Mouse (Mus musculus): Measurements from ENCODE around the gene Paqr8. TPM values are rescaled to one million over a fixed set of nuclear protein-coding genes. Genes with fewer than 3 reads are reported as not detected.
"Not testable (repeated sequence)": the region's sequence is repeated elsewhere in the genome, so short reads cannot be mapped to it uniquely, and the experiment has no call there.

Gene Paqr8
- total RNA-seq, 1 experiment from 2014 or later = 1.6 TPM

DNA sequence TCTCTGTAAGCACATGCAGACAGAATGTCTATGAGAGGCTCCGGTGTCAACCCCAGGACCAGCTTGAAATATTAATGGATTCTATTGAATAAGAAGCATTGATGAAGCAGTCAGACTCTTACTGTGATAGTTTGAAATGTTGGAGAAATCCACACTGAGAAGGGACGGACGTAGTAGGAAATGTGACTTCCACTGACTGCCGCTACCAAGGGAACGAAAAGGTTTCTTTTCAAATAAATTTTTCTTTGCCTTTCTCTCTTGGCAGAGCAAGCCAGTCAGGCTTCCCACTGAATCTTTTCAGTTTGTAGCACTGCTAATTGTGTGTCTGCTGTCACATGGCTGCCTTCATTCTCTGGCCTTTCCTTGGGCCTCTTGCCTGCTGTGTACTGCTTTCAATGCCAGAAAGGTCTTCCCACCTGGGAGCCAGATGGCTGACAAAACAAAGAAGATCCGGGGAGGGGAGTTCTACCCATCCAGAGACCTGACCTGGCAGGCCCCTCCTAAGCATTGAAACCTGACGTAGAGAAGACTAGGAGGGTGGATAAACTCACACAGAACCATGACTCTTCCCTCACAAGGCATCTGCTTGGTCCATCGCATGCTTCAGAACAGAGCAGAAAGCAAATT is 15.2 kb downstream of the Paqr8 start:
- ATAC-seq (ENCODE audit: extremely low read depth, insufficient number of reproducible peaks, low FRiP score, poor library complexity, severe bottlenecking) = no peak

DNA sequence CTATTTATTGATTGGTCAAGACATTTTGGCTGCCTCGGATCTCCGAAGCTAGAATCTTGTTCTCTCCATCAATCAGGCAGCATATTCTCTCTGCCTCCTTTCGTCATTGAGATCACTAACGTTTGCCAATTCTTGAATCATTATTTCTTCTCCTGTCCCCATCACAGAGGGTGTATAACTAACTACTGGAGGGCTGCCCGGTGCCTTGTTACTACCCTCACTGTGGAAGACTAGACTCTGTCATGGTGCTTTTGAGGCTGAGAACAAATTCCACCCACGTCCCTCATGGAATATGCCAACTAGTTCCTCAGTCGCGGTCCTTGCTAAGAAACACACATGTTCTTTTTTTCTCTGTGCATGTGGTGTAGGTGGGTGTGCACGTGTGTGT is 15.7 kb downstream of the Paqr8 start:
- ATAC-seq (ENCODE audit: extremely low read depth, insufficient number of reproducible peaks, low FRiP score, poor library complexity, severe bottlenecking) = no peak

DNA sequence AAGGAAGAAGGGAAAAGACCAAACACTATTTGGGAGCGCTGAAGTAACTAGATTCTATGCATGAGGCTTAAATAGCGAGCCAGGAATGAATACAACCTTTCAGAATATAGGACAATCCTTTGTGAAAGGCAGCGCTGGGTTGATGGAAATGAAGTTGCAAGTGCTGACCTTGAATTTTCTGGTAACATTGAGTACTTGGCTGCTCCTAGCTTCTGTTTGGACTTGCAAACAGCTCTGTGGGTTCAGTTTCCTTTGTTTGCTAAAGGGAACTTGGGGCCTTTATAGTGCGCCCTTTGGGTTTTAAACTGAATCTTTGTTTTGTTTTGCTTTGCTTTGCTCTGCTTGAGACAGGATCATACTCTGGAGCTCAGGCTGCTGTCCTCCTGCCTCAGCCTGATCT is 18.1 kb downstream of the Paqr8 start:
- ATAC-seq (ENCODE audit: extremely low read depth, insufficient number of reproducible peaks, low FRiP score, poor library complexity, severe bottlenecking) = no peak

DNA sequence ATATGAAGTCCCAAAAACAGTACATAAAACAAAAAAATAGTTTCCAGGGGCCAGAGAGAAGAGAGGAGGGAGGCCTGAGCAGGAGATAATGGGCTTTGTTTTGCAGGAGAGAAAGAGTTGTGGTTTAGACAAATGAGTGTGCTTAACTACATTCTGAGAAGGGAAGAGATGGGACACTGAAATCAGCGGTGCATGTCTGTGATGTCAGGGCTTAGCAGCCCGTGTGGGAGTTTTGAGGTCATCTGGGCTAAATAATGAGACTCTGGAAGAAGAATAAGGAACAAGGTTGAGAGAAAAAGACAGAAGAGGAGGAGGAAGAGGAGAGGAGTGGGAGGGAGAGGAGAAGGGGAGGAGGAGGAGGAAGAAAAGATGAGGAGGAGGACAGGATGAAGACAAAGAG is 21.7 kb downstream of the Paqr8 start:
- ATAC-seq (ENCODE audit: extremely low read depth, insufficient number of reproducible peaks, low FRiP score, poor library complexity, severe bottlenecking) = no peak

DNA sequence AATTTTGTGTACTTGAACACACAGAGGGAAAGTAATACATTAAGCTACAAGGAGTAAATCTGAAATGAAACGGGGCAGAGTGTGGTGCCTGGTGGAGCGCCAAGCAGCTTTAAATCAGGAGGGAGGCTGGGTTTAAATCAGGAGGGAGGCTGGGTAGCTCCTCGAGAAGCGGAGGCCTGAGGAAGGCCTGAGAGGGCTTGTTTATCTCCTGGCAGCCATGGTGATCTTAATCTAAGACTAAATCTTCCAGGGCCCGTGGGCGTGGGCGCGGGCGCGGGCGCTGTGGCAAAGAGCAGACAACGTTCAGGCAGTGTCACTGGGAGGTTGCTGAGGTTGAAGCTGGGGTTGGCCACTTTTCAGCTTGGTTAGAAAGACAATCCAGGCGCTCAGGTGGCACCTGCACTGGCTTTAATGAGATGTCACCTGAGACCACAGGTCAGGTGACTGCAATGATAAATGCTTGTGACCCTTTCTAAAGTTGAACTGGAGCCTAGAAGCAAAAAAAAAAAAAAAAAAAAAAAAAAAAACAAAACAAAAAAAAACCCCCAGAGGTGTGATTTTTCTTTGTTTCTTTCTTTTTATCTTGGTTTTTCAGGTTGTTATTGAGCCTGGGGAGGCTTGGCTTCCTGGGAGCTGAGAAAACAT is 22.2 kb downstream of the Paqr8 start:
- ATAC-seq (ENCODE audit: extremely low read depth, insufficient number of reproducible peaks, low FRiP score, poor library complexity, severe bottlenecking) = peak; percentile 32; the same call in 1 of the 2 replicates

DNA sequence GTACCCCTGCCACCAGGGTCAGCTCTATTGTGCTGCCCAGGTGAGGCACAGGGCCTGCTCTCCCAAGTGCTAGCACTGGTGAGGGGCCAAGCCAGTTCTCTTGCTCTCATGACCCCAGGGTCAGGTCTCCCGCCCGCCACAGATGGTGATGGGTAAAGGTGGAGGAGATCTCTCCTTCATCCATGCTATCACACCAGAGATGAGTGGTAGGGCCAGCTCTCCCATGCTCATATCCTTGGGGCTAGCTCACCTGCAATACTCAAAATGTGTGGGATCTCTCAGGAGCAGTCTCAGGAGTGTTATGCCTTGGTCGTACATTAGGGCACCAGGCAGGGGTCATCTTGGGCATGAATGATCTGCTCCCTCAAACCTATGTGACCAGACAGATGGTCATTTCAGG is 24.4 kb downstream of the Paqr8 start:
- no peak for ATAC-seq (ENCODE audit: extremely low read depth, insufficient number of reproducible peaks, low FRiP score, poor library complexity, severe bottlenecking)

DNA sequence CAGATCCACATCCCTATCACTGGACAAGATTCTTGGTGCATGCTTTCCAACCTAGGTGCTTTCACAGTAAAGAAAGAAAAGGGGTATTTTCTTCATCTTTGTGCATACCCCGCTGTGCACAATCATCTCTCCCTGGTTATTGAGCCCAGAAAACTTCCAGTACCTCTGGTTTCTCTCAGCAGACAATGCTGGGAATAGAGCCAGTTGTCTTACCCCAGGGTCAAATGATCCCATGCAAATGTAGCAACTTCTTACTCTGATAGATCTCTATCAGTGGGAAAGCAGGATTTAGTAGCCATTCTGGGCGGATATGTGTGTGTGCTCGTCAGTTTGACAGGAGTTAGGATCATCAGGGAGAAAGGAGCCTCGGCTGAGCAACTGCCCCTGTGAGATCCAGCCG is 25.2 kb downstream of the Paqr8 start:
- ATAC-seq (ENCODE audit: extremely low read depth, insufficient number of reproducible peaks, low FRiP score, poor library complexity, severe bottlenecking) = no peak

DNA sequence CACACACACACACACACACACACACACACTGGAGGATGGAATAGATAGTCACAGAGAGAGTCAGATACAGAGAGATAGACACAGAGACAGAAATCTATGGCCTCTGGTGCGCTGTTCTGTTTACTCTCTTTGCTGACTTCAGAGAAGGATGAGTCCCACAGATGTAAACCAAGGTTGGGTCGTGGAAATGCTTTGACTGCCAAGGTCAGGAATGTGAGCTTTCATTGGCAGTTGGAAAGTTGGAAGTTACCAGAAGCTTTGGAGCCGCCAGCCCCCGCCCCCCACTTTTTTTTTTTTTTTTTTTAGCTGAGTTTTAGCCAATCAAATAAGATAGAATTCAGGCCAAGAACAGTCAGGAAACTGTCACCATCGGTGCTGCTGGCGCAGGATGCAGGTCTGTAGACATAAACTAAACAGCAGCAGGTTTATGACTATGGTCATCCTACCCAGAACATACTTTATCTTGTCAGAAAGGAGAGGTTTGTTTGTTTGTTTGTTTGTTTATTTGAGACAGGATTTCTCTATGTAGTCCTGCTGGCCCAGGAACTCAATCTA is 27.2 kb downstream of the Paqr8 start:
- no peak for ATAC-seq (ENCODE audit: extremely low read depth, insufficient number of reproducible peaks, low FRiP score, poor library complexity, severe bottlenecking)

DNA sequence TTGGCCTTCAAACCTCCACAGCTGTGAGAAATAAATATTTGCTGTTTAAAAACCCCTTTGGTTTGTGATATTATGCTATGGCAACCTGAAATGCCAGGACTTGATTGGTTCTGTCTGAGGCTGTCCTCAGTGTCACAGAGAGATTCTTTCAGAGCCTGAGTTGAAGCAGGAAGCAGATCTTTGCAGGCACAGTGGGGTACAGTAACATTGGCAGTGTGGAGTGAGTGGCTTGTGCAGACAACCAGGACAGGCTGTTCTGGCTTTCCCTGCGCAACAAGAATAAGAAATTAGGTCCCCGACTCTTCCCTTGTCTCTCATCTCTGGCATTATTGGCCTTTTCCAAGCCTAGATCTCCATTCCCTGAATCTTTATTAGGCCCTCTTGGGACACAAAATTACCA is 29.3 kb downstream of the Paqr8 start:
- ATAC-seq (ENCODE audit: extremely low read depth, insufficient number of reproducible peaks, low FRiP score, poor library complexity, severe bottlenecking) = no peak

DNA sequence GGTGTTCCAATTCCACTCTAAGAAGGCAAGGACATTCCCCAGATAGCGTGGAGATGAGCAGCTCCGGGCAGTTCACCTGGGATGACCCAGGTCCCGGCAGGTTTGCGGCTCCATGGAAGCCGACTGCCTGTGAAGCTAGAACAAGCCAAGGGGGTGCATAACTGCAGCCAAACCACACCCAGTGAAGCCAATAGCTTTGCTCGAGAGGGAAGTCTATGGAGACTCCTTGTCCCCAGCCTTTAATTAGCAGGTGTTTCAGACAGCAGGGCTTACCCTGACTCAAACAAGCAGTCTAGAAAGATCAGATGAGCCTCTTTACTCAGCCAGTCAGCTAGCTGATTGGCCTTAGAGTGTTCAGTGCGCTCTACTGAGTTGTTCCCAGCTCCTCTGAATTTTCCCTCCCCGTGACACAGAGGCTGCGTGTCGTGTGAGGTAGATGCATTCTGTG is 30.7 kb downstream of the Paqr8 start:
- no peak for ATAC-seq (ENCODE audit: extremely low read depth, insufficient number of reproducible peaks, low FRiP score, poor library complexity, severe bottlenecking)

DNA sequence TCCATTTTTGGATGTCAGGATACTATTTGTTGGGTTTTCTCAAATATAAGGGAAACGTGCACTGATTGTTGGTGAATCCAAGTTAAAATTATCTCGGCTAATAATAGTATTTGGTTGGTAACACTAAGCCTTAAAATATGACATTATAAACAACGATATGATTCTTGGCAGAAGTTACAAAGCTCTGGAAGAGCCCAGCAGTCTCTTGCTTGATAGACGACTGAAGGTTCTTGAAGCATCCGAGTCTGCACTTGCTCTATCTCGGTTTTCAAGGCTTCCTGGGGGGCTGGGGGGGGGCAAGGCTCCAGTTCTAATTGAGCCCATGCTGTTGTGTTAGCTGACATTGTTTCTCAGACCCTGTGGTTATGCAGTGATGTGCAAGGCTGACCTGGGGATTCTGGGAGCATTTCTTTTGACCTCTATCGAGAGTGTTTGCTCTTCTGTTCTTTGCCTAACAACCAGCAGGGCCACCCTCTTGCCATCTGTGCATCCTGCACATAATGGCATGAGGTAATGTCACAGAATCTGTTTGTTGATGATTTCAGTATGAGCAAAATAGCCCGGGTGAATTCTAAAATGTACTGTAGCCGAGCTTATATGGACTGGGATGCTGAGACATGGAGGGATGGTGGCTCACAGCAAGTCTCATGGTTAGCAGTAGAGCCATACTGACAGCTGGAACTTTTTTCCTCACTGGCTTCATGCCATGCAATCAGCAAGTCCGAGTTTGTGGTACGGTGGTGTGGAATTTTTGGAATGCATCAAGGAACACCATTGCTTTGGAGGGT is 32.4 kb downstream of the Paqr8 start:
- ATAC-seq (ENCODE audit: extremely low read depth, insufficient number of reproducible peaks, low FRiP score, poor library complexity, severe bottlenecking) = no peak

DNA sequence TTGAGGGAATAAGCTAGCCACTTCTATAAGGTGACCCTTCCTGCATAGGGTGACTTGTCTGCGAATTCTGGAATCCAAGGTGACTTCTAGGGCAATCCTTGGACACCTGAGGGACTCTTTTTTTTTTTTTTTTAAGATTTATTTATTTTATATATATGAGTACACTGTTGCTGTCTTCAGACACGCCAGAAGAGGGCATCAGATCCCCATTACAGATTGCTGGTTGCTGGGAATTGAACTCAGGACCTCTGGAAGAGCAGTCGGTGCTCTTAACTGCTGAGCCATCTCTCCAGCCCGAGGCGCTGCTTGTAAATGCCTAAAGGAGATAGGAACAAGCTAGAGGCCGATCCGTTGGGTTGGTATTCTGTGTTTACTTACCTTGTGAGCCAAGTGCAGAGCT is 34.9 kb downstream of the Paqr8 start:
- not testable (repeated sequence) for ATAC-seq (ENCODE audit: extremely low read depth, insufficient number of reproducible peaks, low FRiP score, poor library complexity, severe bottlenecking)

DNA sequence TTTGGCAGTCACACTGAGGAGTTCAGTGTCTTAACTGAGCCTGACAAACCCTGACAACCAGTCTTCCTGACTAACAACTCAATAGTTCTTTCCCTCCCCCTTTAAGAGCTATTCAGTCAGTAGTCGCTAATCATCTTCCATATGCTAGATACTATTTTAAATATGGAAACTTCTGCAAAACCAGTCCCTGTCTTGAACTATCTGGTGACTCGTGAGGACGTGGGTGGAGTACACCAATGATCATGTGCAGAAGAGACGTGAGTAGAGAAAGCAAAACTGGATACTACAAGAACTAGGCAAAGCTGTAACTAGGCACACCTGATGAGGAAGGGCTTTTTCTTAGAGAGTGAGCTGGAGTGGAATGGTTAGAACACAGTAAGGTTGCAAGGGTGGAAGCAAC is 35.5 kb downstream of the Paqr8 start:
- ATAC-seq (ENCODE audit: extremely low read depth, insufficient number of reproducible peaks, low FRiP score, poor library complexity, severe bottlenecking) = no peak

DNA sequence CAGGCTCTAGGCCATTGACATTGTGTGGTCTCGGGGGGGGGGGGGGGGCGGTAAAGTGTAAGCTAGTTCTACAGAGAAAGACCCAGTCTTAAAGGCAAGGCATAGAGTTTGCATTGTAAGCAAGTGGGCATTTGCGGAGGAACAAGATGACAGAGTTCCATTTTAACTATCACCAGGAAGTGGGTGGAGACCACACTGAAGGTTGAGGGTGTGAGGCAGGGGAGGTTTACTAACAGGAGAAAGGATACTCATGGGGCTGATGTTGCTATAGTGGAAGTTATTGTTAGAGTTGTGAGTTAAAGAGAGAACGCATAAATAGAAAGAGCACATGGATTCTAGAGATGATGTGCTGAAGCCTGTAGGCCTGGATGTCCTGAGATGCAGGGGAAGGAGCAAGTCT is 36.0 kb downstream of the Paqr8 start:
- ATAC-seq (ENCODE audit: extremely low read depth, insufficient number of reproducible peaks, low FRiP score, poor library complexity, severe bottlenecking) = no peak

DNA sequence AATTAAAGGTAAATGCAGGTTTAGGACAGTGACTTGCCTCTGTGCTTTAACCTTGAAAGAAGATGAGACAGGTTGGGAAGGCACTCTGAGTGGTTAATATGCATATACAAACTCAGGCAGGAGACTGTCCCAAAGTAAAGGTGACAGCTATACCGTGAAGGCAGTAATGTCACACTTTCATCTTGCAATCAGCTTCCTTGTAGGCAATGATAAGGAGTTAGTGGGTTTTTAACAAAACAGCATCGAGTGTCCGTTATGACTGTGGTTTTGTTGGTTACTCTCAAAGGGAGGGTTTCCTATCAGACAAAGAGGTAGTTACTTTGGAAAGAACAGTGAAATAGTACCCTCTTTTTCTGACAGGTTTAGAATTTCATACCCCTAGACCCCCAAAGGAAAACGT is 38.1 kb downstream of the Paqr8 start:
- ATAC-seq (ENCODE audit: extremely low read depth, insufficient number of reproducible peaks, low FRiP score, poor library complexity, severe bottlenecking) = no peak

DNA sequence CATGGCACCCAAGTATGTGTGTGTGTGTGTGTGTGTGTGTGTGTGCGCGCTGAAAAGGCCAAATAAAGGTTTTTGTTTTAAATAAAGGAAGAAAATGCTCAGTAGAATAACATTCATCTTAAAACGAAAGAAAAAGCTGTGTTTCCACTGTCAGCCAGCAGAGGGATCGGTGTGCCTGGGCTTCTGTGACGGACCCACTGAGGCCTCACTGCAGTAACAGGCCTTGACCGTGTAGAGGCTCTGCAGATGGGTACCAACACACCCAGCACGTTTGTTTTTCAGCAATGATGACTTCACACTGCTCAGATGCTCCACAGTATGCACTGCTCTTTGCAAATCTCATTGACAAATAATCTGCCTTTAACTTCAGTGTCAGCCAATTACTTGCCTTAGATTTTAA is 43.1 kb downstream of the Paqr8 start:
- peak; percentile 94 for ATAC-seq (ENCODE audit: extremely low read depth, insufficient number of reproducible peaks, low FRiP score, poor library complexity, severe bottlenecking)

DNA sequence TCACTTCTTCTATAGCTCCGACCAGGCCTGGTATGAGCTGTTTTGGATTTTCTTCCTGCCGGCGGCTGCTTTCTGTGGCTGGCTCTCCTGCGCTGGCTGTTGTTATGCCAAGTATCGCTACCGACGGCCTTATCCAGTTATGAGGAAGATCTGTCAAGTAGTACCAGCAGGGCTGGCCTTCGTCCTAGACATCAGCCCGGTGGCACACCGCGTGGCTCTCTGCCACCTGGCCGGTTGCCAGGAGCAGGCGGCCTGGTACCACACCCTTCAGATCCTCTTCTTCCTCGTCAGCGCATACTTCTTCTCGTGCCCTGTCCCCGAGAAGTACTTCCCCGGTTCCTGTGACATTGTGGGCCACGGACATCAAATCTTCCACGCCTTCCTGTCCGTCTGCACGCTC is 44.7 kb downstream of the Paqr8 start:
- no peak for ATAC-seq (ENCODE audit: extremely low read depth, insufficient number of reproducible peaks, low FRiP score, poor library complexity, severe bottlenecking)

DNA sequence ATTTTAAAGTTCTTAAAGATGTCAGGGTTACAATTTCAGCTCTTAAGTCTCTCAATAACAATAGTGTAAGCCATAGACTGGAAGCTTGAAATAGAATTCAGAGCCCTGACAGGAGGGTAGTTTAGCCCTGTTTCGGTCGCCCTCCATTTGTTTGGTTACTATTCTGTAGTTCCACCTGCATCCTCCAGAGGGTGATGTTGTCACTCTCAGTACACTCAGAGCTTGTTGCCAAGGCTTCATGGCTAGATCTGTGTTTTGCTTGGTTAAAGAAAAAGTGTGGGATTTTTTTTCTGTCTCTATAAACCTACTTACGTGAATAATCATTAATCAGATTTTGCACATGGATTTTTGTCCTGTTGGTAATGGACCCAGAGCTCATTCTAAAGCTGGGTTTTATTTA is 48.6 kb downstream of the Paqr8 start:
- peak; percentile 89 for ATAC-seq (ENCODE audit: extremely low read depth, insufficient number of reproducible peaks, low FRiP score, poor library complexity, severe bottlenecking)

DNA sequence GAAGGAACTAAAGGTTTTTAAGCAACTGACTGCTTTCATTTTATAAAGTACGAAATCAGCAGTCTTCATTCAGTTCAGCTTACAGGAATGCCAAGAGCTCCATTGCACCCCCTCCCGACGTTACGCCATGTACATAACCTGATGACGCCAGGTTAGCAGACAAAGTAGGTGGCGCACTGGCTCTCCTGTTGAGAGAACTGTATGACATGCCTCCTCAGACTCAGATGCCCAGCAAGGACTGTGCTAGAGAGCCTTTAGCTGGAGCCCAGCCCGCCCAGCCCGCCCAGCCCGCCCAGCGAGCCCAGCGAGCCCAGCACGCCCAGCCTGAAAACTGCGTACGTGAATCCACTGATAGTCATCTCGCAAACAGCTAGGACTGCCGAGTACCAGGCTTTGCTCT is 49.7 kb downstream of the Paqr8 start:
- no peak for ATAC-seq (ENCODE audit: extremely low read depth, insufficient number of reproducible peaks, low FRiP score, poor library complexity, severe bottlenecking)

DNA sequence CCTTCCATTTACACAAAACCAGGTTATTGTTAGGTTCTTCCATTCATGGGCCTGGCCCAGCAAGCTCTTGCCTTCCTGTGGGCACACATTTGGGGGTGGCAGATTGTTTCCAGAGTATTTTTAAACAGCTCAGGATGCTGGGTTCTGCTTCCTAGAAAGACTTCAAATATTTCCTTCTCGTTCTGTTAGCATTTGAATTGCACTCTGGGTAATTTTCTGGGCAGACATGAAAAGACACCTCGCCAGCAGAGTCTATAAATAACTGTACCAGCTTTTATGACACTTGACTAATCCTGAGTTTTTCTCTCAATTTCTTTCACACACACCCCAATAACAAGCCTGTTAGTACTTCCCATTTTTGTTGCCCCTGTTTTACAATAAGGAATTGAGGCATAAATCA is 50.9 kb downstream of the Paqr8 start:
- ATAC-seq (ENCODE audit: extremely low read depth, insufficient number of reproducible peaks, low FRiP score, poor library complexity, severe bottlenecking) = no peak
